Mouse (Mus musculus) liver, embryonic 15.5 days (tissue): ENCODE measurements around the gene Ccr7. TPM values are rescaled to one million over a fixed set of nuclear protein-coding genes. Genes with fewer than 3 reads are reported as not detected.

ENCODE experiments used
- ATAC-seq: fragments of 200-750 bp; cut with Nextera tagmentation; 2 replicates; pipeline ENCODE4 v1.8.0; 2017; ENCODE audit warnings: moderate number of reproducible peaks, mild to moderate bottlenecking, moderate library complexity; ENCODE audit not compliant: insufficient read depth
- H3K27ac ChIP-seq: fragments of 300-500 bp; sonication (generic); replicated peaks from 2 replicates; pipeline ENCODE4 v1.5.1; 2015; ENCODE audit warnings: mild to moderate bottlenecking, inconsistent platforms
- H3K27me3 ChIP-seq: fragments of 300-500 bp; sonication (generic); 2 replicates; pipeline ENCODE4 v1.6.1; 2015; ENCODE audit warnings: mild to moderate bottlenecking, inconsistent platforms
- H3K36me3 ChIP-seq: fragments of 300-500 bp; sonication (generic); replicated peaks from 2 replicates; pipeline ENCODE4 v1.6.1; 2015; ENCODE audit warnings: moderate library complexity, mild to moderate bottlenecking, inconsistent platforms
- H3K4me1 ChIP-seq: fragments of 300-500 bp; sonication (generic); replicated peaks from 2 replicates; pipeline ENCODE4 v1.6.1; 2015; ENCODE audit warnings: inconsistent platforms
- H3K4me2 ChIP-seq: fragments of 300-500 bp; sonication (generic); 2 replicates; pipeline ENCODE4 v1.6.1; 2015; ENCODE audit warnings: moderate library complexity, mild to moderate bottlenecking, inconsistent platforms
- H3K4me3 ChIP-seq: fragments of 300-500 bp; sonication (generic); replicated peaks from 2 replicates; pipeline ENCODE4 v1.5.1; 2015; ENCODE audit warnings: mild to moderate bottlenecking, inconsistent platforms
- H3K9ac ChIP-seq: fragments of 300-500 bp; sonication (generic); 2 replicates; pipeline ENCODE4 v1.6.1; 2015; ENCODE audit warnings: moderate library complexity, mild to moderate bottlenecking, inconsistent platforms
- H3K9me3 ChIP-seq: fragments of 300-500 bp; sonication (generic); replicated peaks from 2 replicates; pipeline ENCODE4 v1.6.1; 2016; ENCODE audit warnings: inconsistent platforms
- WGBS: fragments of 180-500 bp; shearing (Covaris S2); methylation state at CpG from one replicate; pipeline ENCODE4 v1.1.7; 2015; ENCODE audit warnings: mixed read lengths; ENCODE audit not compliant: insufficient replicate concordance; 5-methylcytosine and 5-hydroxymethylcytosine counted together
- polyA plus RNA-seq: library from polyadenylated mRNA; unstranded; fragments of >200 nt; fragmentation: Nextera tagmentation; extraction: Ambion mirVana; gene quantifications from 2 replicates; pipeline ENCODE4 v1.2.1, GENCODE M21; 2015

The Ccr7 gene
- polyA plus RNA-seq, 1 experiment from 2014 or later, result 0.31 TPM

DNA sequence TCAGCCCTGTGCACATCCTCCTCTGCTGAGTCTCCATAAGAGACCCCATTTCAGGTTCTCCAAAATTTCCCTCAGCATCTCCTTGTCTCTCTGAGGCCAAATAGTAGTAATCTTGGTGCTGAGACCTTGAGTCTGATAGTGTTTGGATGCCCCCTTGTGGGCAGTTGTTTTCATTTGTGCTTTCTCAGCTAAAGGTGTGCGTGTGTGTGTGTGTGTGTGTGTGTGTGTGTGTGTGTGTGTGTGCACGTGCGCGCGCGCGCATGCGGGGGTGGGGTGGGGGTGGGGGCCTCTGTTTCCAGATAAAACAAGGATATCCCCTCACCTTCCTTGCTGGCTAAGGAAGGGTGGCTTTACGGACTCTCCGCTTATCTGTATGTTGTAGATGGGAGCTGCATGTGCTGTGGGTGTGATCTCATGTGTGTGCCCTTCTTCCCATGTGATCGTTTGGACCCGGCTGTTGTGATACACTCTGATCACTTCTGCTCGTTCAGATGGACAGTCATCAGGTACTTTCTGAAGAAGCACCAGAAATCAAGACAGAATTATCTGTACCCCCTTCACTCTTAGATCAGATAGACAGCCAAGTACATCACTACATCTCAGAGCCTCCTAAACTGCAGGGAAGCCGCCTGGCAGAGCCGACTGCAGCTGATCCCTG, 30.8 kb downstream of the Ccr7 start:
- no peak overlapping the region for H3K4me2 ChIP-seq
- no peak overlapping the region for H3K4me3 ChIP-seq
- WGBS, result 18% methylated on average over 15 of the region's 15 CpGs
- ATAC-seq, result no peak
- H3K36me3 ChIP-seq, result no peaks in the 10 kb centered on the region
- H3K9me3 ChIP-seq, result no peaks in the 10 kb centered on the region
- no peak overlapping the region for H3K27ac ChIP-seq
- H3K9ac ChIP-seq, result no peak overlapping the region
- H3K4me1 ChIP-seq, result 0 out of 2 replicates have a peak, but pooled peaks cover 4% of the 10 kb centered on the region
- H3K27me3 ChIP-seq, result no peaks in the 10 kb centered on the region

DNA sequence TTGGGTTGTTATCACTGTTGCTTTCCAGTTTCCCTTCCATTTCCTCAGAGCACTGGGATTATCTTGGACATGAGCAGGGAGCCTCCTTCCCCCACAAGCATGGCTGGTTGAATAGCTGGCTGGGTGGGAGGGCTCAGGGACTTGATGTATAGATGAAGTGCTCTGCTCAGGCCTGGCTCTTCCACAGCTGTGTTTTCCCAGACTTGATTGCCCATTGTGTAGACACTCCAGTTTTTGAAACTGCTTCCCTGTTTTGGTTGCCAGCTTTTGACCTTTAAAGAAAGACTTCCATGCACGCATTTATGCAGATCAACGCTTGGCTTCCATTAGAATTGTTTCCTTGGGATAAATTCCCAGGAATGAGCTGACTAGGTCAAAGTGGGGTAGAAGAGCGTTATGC, 32.2 kb downstream of the Ccr7 start:
- 64% methylated on average over 3 of the region's 3 CpGs for WGBS
- no peak overlapping the region for H3K4me3 ChIP-seq
- no peak overlapping the region for H3K27ac ChIP-seq
- no peaks in the 10 kb centered on the region for H3K27me3 ChIP-seq
- no peaks in the 10 kb centered on the region for H3K9me3 ChIP-seq
- no peak overlapping the region for H3K4me2 ChIP-seq
- H3K9ac ChIP-seq, result no peak overlapping the region
- no peak for ATAC-seq
- H3K36me3 ChIP-seq, result no peaks in the 10 kb centered on the region
- H3K4me1 ChIP-seq, result 0 out of 2 replicates have a peak, but pooled peaks cover under 1% of the 10 kb centered on the region

DNA sequence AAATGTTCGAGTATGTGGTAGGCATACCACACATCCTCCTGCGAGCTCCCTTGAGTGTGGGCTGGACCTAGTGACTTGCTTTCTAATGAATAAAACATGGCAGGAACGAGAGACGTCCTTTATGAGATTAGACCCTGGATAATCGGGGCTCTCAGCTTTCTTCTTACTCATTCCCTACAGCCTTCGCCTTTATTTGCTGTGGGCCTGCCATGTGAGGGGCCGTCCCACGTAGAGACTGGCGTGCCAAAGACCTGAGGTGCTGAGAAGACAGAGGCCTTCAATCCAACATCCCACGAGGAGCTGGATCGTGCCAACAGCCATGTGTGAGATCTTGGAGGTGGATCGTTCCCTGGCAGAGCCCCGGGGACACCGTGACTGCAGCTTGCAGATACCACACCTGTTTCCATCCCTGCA, 33.7 kb downstream of the Ccr7 start:
- Histone ChIP-seq H3K4me3 (no peak overlapping the region), H3K9me3 (no peaks in the 10 kb centered on the region), H3K27ac (no peak overlapping the region), H3K36me3 (no peaks in the 10 kb centered on the region), H3K9ac (no peak overlapping the region), H3K4me2 (no peak overlapping the region), H3K27me3 (no peaks in the 10 kb centered on the region), H3K4me1 (no peaks in the 10 kb centered on the region)
- 72% methylated on average over 14 of the region's 14 CpGs for WGBS
- ATAC-seq, result no peak

DNA sequence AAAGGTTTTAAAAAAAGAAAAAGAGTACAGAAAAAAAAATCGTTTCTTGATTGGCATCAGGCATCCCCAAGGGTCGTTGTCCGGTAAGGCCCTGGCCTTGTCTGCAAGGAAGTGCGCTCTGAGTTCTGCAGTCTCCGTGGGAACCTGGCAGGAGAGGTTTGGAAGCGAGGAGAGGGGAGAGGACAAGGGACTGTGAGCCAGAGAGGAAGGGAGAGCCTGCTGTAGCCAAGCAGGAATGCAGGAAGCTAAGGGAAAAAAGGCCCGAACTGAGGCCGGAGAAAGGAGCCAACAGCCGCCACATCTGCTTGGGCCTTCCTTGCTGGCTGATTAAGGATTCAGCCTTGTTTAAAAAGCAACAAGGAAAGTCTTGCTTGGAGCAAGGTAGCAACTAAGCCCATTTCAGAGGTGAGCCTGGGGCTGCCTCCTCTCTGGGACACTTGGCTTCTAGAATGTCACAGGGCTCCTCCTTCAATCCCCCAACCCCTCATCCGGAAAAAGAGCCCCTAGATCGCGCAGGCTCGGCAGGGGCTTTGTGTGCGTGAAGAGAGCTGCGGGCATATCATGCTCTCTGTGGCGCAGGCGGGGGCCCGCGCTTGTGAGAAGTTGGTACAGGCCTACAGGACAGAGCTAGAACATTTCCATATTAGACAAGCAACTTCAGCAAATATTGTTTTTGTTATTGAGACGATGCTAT, 34.2 kb downstream of the Ccr7 start:
- no peak overlapping the region for H3K4me2 ChIP-seq
- no peaks in the 10 kb centered on the region for H3K36me3 ChIP-seq
- ATAC-seq, result no peak
- no peaks in the 10 kb centered on the region for H3K4me1 ChIP-seq
- H3K27me3 ChIP-seq, result no peaks in the 10 kb centered on the region
- no peak overlapping the region for H3K27ac ChIP-seq
- WGBS, result 62% methylated on average over 20 of the region's 20 CpGs
- H3K4me3 ChIP-seq, result no peak overlapping the region
- H3K9me3 ChIP-seq, result no peaks in the 10 kb centered on the region
- no peak overlapping the region for H3K9ac ChIP-seq

- Histone ChIP-seq H3K9ac (no peak overlapping the region), H3K4me1 (no peaks in the 10 kb centered on the region), H3K36me3 (no peaks in the 10 kb centered on the region), H3K4me3 (no peak overlapping the region), H3K27ac (no peak overlapping the region), H3K4me2 (no peak overlapping the region), H3K27me3 (no peaks in the 10 kb centered on the region), H3K9me3 (no peaks in the 10 kb centered on the region)
- WGBS, result 71% methylated on average over 7 of the region's 7 CpGs
- no peak for ATAC-seq
Observed at GRCm38 (mm10) chr11:99118963-99119362, 35.9 kb downstream of the Ccr7 start.

GRCm38 (mm10) chr11:99118420-99118819, 36.5 kb downstream of the Ccr7 start:
- Histone ChIP-seq H3K36me3 (no peaks in the 10 kb centered on the region), H3K27me3 (no peaks in the 10 kb centered on the region), H3K4me1 (no peaks in the 10 kb centered on the region), H3K9ac (no peak overlapping the region), H3K4me3 (no peak overlapping the region), H3K27ac (no peak overlapping the region), H3K4me2 (no peak overlapping the region), H3K9me3 (no peaks in the 10 kb centered on the region)
- WGBS, result 73% methylated on average over 1 of the region's 1 CpGs
- ATAC-seq, result no peak

DNA sequence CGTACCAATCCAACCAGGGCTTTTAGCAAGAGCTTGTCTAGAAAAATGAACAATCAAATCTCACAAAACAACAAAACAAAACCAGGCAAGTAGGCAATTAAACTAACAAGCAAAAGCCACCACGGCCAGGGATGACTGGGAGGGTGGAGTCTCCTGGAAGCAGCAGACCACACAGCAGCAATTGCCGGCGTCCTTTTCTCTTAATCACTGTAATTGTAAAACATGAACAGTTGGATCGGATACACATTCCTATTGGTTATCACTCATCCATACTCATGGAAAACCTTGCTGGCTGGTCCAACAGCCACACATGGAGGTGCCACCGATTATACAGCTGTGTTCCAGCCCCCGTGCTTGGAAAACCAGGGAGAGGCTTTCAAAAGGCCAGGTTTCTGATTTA, 37.0 kb downstream of the Ccr7 start:
- H3K4me2 ChIP-seq, result no peak overlapping the region
- H3K4me3 ChIP-seq, result no peak overlapping the region
- H3K27ac ChIP-seq, result no peak overlapping the region
- no peaks in the 10 kb centered on the region for H3K36me3 ChIP-seq
- H3K9ac ChIP-seq, result no peak overlapping the region
- no peaks in the 10 kb centered on the region for H3K9me3 ChIP-seq
- 74% methylated on average over 7 of the region's 7 CpGs for WGBS
- H3K4me1 ChIP-seq, result no peaks in the 10 kb centered on the region
- H3K27me3 ChIP-seq, result no peaks in the 10 kb centered on the region
- no peak for ATAC-seq

DNA sequence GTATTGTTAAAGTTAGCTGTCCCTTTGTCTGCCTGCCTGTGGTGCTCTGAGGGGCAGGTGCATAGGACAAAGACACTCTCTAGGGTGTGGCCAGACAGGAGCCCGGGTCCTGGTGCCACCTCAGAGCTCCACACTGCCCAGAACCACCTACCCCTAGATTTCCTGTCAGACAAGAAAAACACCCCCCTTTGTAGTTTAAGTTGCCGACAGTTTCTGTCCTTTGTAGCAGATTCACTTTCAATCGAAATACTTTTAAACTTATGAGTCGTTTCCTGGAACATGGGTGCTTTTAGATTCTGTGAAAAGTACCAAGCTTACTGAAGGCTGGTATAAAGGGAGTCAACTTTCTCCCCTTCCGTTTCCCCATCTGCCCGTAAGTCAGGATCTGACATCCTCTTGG, 38.9 kb downstream of the Ccr7 start:
- no peak overlapping the region for H3K4me3 ChIP-seq
- no peak for ATAC-seq
- no peaks in the 10 kb centered on the region for H3K9me3 ChIP-seq
- WGBS, result 47% methylated on average over 6 of the region's 6 CpGs
- H3K27ac ChIP-seq, result no peak overlapping the region
- no peak overlapping the region for H3K4me2 ChIP-seq
- H3K36me3 ChIP-seq, result no peaks in the 10 kb centered on the region
- no peaks in the 10 kb centered on the region for H3K27me3 ChIP-seq
- no peak overlapping the region for H3K9ac ChIP-seq
- H3K4me1 ChIP-seq, result no peaks in the 10 kb centered on the region

DNA sequence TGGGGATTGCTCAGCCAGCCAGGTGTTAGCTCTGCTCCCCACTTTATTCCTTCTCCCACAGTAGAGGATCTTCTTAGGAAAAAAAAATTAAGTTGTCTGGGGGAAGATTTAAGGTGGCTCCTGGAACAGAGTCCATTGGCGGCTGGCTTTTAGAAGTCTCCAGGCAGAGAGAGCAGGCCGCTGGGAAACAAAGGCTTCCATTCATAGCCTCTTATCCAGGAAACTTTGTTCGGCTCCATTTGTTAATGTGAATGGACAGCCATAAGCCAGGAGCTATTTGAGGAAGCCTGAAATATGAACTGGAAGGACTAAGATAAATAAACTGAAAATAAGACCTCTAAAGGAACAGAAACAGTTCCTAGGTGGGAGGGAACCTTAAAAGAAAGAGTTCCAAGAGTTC, 41.8 kb downstream of the Ccr7 start:
- Histone ChIP-seq H3K36me3 (no peaks in the 10 kb centered on the region), H3K27ac (no peak overlapping the region), H3K4me1 (no peaks in the 10 kb centered on the region), H3K4me2 (no peak overlapping the region), H3K9ac (no peak overlapping the region), H3K9me3 (no peaks in the 10 kb centered on the region), H3K27me3 (no peaks in the 10 kb centered on the region), H3K4me3 (no peak overlapping the region)
- ATAC-seq, result no peak
- WGBS, result 58% methylated on average over 3 of the region's 3 CpGs

DNA sequence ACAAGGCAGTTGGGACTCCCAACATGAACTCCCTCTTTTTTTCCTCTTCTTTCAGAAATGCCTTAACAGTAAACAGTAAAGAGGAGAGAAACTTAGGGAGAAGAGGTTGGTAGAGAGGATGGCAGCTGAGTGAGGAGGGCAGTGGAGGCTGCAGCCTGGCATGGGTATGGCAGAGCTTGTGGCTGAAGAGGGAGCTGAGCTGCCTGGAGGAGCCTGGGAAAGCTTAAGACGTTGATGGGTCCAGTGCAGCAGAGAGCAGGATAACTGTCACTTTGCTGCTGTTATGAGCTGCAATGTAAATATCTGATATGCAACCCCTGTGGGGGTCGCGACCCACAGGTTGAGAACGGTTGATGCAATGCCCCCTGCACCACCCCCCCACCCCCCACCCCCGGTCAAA, 42.2 kb downstream of the Ccr7 start:
- WGBS, result 51% methylated on average over 5 of the region's 5 CpGs
- Histone ChIP-seq H3K4me1 (no peaks in the 10 kb centered on the region; the same call in 1 of the 2 replicates), H3K9me3 (no peaks in the 10 kb centered on the region), H3K9ac (no peak overlapping the region), H3K36me3 (no peaks in the 10 kb centered on the region), H3K27me3 (no peaks in the 10 kb centered on the region), H3K4me3 (no peak overlapping the region), H3K4me2 (no peak overlapping the region), H3K27ac (no peak overlapping the region)
- no peak for ATAC-seq

GRCm38 (mm10) chr11:99111631-99112030, 43.2 kb downstream of the Ccr7 start:
- no peaks in the 10 kb centered on the region for H3K9me3 ChIP-seq
- no peak overlapping the region for H3K9ac ChIP-seq
- ATAC-seq, result no peak
- 73% methylated on average over 7 of the region's 7 CpGs for WGBS
- H3K27ac ChIP-seq, result no peak overlapping the region
- H3K4me1 ChIP-seq, result peaks cover 1% of the 10 kb centered on the region
- H3K4me2 ChIP-seq, result no peak overlapping the region
- H3K4me3 ChIP-seq, result no peak overlapping the region
- H3K27me3 ChIP-seq, result no peaks in the 10 kb centered on the region
- H3K36me3 ChIP-seq, result no peaks in the 10 kb centered on the region

DNA sequence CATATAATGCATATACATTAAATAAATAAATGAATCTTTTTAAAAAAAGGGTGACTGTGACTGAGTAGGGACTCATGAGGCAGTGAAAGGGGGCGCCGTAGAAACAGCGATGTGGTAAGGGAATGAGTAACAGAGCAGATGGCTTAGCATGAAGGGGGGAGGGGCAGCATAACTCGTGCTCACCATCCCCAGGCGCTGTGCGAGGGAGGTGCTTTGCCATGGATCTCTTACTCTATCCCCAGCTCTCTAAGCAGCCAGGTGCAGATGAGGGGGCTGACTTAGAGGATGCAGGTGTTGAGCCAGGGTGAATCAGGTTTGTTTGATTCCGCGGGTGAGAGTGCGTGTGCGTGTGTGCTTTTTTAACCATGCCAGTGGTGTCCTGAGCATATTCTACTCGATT, 43.7 kb downstream of the Ccr7 start:
- WGBS, result 72% methylated on average over 11 of the region's 11 CpGs
- no peak for ATAC-seq
- Histone ChIP-seq H3K27ac (no peak overlapping the region), H3K36me3 (no peaks in the 10 kb centered on the region), H3K4me2 (no peak overlapping the region), H3K9ac (no peak overlapping the region), H3K27me3 (no peaks in the 10 kb centered on the region), H3K4me1 (peaks cover 6% of the 10 kb centered on the region), H3K4me3 (no peak overlapping the region), H3K9me3 (no peaks in the 10 kb centered on the region)
